Mouse (Mus musculus): ENCODE results near the gene Shmt1. TPM values are rescaled to one million over a fixed set of nuclear protein-coding genes. Genes with fewer than 3 reads are reported as not detected.

Gene Shmt1
- polyA plus RNA-seq, 1 experiment from 2014 or later, result 69.4 TPM

DNA sequence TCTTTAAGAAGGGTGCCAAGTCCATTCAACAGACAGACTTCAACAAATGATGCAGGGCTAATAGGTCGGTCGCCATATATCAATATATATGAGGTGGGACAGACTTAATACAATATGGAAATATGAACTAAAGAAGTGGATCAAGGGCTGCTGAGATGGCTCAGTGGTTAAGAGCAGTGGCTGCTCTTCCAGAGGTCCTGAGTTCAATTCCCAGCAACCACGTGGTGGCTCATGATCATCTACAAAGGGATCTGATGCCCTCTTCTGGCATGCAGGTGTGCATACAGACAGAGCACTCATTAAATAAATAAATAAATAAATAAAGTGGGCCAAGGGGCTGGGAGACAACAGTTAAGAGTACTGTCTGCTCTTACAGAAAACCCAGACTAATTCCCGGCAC is 39.4 kb downstream of the Shmt1 start:
- WGBS, result 79% methylated on average over 4 of the region's 4 CpGs
- Histone ChIP-seq H3K4me2 (ENCODE audit: low read depth, severe bottlenecking) (no peak overlapping the region), H3K4me3 (ENCODE audit: low read depth, low read length) (no peak overlapping the region), H3K4me1 (ENCODE audit: control insufficient read depth, insufficient read depth, low read length) (peaks cover 8% of the 10 kb centered on the region), H3K36me3 (ENCODE audit: control insufficient read depth, insufficient read depth, low read length) (no peaks in the 10 kb centered on the region), H3K9me3 (ENCODE audit: control insufficient read depth, low read length) (no peaks in the 10 kb centered on the region), H3K27me3 (ENCODE audit: control insufficient read depth, insufficient read depth, low read length) (no peaks in the 10 kb centered on the region), H3K27ac (replicated peaks; ENCODE audit: low read depth, low read length) (no peak overlapping the region), H3K9ac (ENCODE audit: low read length) (no peak overlapping the region)
- no peak for ATAC-seq (ENCODE audit: insufficient number of reproducible peaks, low FRiP score, low TSS enrichment, low read depth)
- no peak for DNase-seq (ENCODE audit: low spot score)

DNA sequence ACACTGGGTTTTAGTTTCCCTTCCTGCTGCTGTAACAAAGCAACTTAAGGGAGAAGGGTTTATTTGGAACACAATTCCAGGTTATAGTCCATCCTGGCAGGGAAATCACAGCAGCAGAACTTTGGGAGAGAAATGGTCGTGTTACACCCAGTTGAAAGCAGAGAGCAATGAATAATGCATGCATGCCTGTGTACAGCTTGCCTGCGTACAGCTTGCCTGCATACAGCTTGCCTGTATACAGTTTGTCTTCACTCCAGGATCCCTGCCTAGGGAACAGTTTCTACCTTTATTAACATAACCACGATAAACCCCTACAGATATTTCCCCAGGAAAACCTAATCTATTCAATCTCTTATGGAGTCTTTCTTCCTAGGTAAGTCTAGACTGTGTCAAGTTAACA is 40.7 kb downstream of the Shmt1 start:
- Histone ChIP-seq H3K27me3 (ENCODE audit: control insufficient read depth, insufficient read depth, low read length) (no peaks in the 10 kb centered on the region), H3K4me3 (ENCODE audit: low read depth, low read length) (no peak overlapping the region), H3K9me3 (ENCODE audit: control insufficient read depth, low read length) (no peaks in the 10 kb centered on the region), H3K4me2 (ENCODE audit: low read depth, severe bottlenecking) (no peak overlapping the region), H3K9ac (ENCODE audit: low read length) (no peak overlapping the region), H3K36me3 (ENCODE audit: control insufficient read depth, insufficient read depth, low read length) (no peaks in the 10 kb centered on the region; the same call in 1 of the 2 replicates), H3K4me1 (ENCODE audit: control insufficient read depth, insufficient read depth, low read length) (peaks cover 6% of the 10 kb centered on the region), H3K27ac (replicated peaks; ENCODE audit: low read depth, low read length) (no peak overlapping the region)
- no peak for ATAC-seq (ENCODE audit: insufficient number of reproducible peaks, low FRiP score, low TSS enrichment, low read depth)
- DNase-seq (ENCODE audit: low spot score), result no peak
- WGBS, result 89% methylated on average over 3 of the region's 3 CpGs

DNA sequence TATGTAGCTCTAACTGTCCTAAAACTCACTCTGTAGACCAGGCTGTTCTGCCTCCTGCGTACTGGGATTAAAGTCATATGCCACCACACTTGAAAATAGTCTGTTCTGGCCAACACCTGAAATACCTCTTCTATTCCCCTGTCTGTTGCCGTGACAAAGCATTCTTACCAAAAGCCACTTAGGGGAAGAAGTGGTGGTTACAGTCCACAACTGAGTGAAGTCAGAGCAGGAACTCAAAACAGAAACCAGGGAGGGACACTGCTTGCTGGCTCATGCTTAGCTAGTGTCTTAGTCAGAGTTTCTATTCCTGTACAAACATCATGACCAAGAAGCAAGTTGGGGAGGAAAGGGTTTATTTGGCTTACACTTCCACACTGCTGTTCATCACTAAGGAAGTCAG is 42.2 kb downstream of the Shmt1 start:
- H3K4me3 ChIP-seq (ENCODE audit: low read depth, low read length), result no peak overlapping the region
- DNase-seq (ENCODE audit: low spot score) (no peak), ATAC-seq (ENCODE audit: insufficient number of reproducible peaks, low FRiP score, low TSS enrichment, low read depth) (no peak)
- H3K27me3 ChIP-seq (ENCODE audit: control insufficient read depth, insufficient read depth, low read length), result no peaks in the 10 kb centered on the region
- H3K36me3 ChIP-seq (ENCODE audit: control insufficient read depth, insufficient read depth, low read length), result peaks cover 2% of the 10 kb centered on the region; the same call in 1 of the 2 replicates
- H3K27ac ChIP-seq (replicated peaks; ENCODE audit: low read depth, low read length), result no peak overlapping the region
- 88% methylated on average over 2 of the region's 2 CpGs for WGBS
- H3K4me2 ChIP-seq (ENCODE audit: low read depth, severe bottlenecking), result no peak overlapping the region
- H3K4me1 ChIP-seq (ENCODE audit: control insufficient read depth, insufficient read depth, low read length), result no peaks in the 10 kb centered on the region
- no peak overlapping the region for H3K9ac ChIP-seq (ENCODE audit: low read length)
- H3K9me3 ChIP-seq (ENCODE audit: control insufficient read depth, low read length), result no peaks in the 10 kb centered on the region

DNA sequence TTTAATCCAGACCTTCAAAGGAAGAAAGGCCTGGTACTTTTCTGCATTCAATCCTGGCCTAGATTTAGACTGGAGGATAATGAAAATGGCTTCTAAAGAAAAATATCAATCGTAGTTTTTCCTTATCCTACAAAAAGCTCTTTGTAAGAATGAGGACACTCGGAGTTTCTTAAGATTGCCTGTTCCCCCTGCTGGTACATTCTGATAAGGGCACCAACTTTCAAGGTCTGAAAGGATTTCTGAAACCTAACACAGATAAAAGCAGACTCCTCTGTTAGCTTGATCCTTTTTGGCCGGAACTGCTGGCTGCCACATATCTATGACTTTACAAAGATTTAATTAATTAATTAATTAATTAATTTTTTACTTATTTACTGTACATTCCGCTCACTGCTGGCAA is 44.5 kb downstream of the Shmt1 start:
- H3K36me3 ChIP-seq (ENCODE audit: control insufficient read depth, insufficient read depth, low read length), result peaks cover 2% of the 10 kb centered on the region; the same call in 1 of the 2 replicates
- WGBS, result 89% methylated on average over 4 of the region's 4 CpGs
- H3K4me1 ChIP-seq (ENCODE audit: control insufficient read depth, insufficient read depth, low read length), result no peaks in the 10 kb centered on the region
- ATAC-seq (ENCODE audit: insufficient number of reproducible peaks, low FRiP score, low TSS enrichment, low read depth) (no peak), DNase-seq (ENCODE audit: low spot score) (no peak)
- no peak overlapping the region for H3K4me2 ChIP-seq (ENCODE audit: low read depth, severe bottlenecking)
- H3K27me3 ChIP-seq (ENCODE audit: control insufficient read depth, insufficient read depth, low read length), result no peaks in the 10 kb centered on the region
- H3K4me3 ChIP-seq (ENCODE audit: low read depth, low read length), result no peak overlapping the region
- no peaks in the 10 kb centered on the region for H3K9me3 ChIP-seq (ENCODE audit: control insufficient read depth, low read length)
- H3K27ac ChIP-seq (replicated peaks; ENCODE audit: low read depth, low read length), result no peak overlapping the region
- H3K9ac ChIP-seq (ENCODE audit: low read length), result no peak overlapping the region

DNA sequence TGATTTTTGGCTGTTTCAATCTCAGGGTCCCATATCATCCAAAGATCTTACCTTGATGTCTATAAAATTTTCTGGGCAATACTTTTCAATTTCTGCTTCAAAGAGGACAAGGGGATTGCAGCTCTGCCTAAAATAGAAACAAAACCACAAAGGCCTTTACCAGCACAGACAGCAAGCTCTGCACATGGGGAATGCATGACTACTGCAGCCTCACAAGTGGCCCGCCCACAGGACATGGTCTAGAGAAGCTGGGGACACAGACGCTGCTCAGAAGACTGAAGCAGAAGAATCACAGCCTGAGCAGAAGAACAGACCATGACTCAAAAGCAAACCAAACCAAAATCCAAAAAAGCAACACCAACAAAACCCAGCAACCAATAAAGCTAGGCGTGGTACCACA is 49.8 kb downstream of the Shmt1 start:
- 92% methylated on average over 3 of the region's 3 CpGs for WGBS
- DNase-seq (ENCODE audit: low spot score), result no peak
- Histone ChIP-seq H3K36me3 (ENCODE audit: control insufficient read depth, insufficient read depth, low read length) (peaks cover 7% of the 10 kb centered on the region), H3K9ac (ENCODE audit: low read length) (no peak overlapping the region), H3K9me3 (ENCODE audit: control insufficient read depth, low read length) (no peaks in the 10 kb centered on the region), H3K4me3 (ENCODE audit: low read depth, low read length) (no peak overlapping the region), H3K4me2 (ENCODE audit: low read depth, severe bottlenecking) (no peak overlapping the region), H3K27ac (replicated peaks; ENCODE audit: low read depth, low read length) (no peak overlapping the region), H3K27me3 (ENCODE audit: control insufficient read depth, insufficient read depth, low read length) (no peaks in the 10 kb centered on the region), H3K4me1 (ENCODE audit: control insufficient read depth, insufficient read depth, low read length) (no peaks in the 10 kb centered on the region)
- no peak for ATAC-seq (ENCODE audit: insufficient number of reproducible peaks, low FRiP score, low TSS enrichment, low read depth)

DNA sequence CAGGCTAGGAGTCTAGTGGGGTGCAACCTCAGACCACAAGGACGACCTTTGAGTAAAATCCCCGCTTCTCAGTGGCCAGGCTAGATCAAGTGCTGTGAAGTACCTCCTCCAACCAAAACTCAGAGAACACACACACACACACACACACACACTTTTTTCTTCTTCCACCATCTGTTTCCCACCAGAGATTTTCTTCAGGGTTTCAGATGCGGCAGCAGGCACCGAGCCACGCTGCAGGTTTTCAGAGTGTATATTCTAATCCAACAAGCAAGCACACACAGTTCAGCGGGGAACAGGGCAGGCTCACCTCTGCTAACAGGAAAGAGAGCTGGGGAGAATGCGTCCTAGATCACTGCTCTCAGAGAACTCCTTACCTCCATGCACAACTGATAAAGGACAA is 55.9 kb downstream of the Shmt1 start:
- Histone ChIP-seq H3K27me3 (ENCODE audit: control insufficient read depth, insufficient read depth, low read length) (no peaks in the 10 kb centered on the region), H3K27ac (replicated peaks; ENCODE audit: low read depth, low read length) (no peak overlapping the region), H3K36me3 (ENCODE audit: control insufficient read depth, insufficient read depth, low read length) (peaks cover 21% of the 10 kb centered on the region), H3K4me1 (ENCODE audit: control insufficient read depth, insufficient read depth, low read length) (no peaks in the 10 kb centered on the region), H3K9ac (ENCODE audit: low read length) (no peak overlapping the region), H3K9me3 (ENCODE audit: control insufficient read depth, low read length) (no peaks in the 10 kb centered on the region), H3K4me3 (ENCODE audit: low read depth, low read length) (no peak overlapping the region), H3K4me2 (ENCODE audit: low read depth, severe bottlenecking) (no peak overlapping the region)
- DNase-seq (ENCODE audit: low spot score) (no peak), ATAC-seq (ENCODE audit: insufficient number of reproducible peaks, low FRiP score, low TSS enrichment, low read depth) (no peak)
- 94% methylated on average over 7 of the region's 7 CpGs for WGBS

DNA sequence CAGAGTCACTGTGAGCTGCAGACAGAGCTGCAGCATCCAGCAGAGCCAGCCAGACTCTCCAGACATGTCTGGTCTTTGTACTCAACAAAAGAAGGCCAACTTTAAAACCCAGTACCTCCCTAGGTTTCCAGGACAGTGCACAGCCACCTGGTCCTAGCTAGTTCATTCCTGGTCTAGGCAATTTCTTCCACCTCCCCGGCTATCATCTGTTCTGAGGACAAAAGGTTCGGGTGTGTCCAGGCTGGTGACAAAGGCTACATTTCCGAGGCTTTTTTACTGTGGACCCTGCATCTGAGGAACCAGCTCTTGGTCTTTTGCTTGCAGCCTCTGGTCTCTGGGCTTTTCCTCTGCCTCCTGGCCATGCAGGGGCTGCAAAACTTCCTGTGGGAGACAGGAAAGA is 71.2 kb downstream of the Shmt1 start:
- no peaks in the 10 kb centered on the region for H3K4me1 ChIP-seq (ENCODE audit: control insufficient read depth, insufficient read depth, low read length)
- H3K9me3 ChIP-seq (ENCODE audit: control insufficient read depth, low read length), result no peaks in the 10 kb centered on the region
- DNase-seq (ENCODE audit: low spot score) (no peak), ATAC-seq (ENCODE audit: insufficient number of reproducible peaks, low FRiP score, low TSS enrichment, low read depth) (no peak)
- H3K4me3 ChIP-seq (ENCODE audit: low read depth, low read length), result no peak overlapping the region
- H3K27ac ChIP-seq (replicated peaks; ENCODE audit: low read depth, low read length), result no peak overlapping the region
- no peaks in the 10 kb centered on the region for H3K27me3 ChIP-seq (ENCODE audit: control insufficient read depth, insufficient read depth, low read length)
- H3K9ac ChIP-seq (ENCODE audit: low read length), result no peak overlapping the region
- H3K4me2 ChIP-seq (ENCODE audit: low read depth, severe bottlenecking), result no peak overlapping the region
- WGBS, result 83% methylated on average over 3 of the region's 3 CpGs
- H3K36me3 ChIP-seq (ENCODE audit: control insufficient read depth, insufficient read depth, low read length), result peaks cover 19% of the 10 kb centered on the region

Other genes starting within 250 kb of the Shmt1 start
- gene Llgl1, start 112.0 kb downstream of the Shmt1 start, polyA plus RNA-seq (2014; fragmentation: Nextera tagmentation; extraction: Ambion mirVana), result 98.5 and 102 TPM in 2 replicates
- gene Flii, start 84.5 kb downstream of the Shmt1 start, polyA plus RNA-seq (2014; fragmentation: Nextera tagmentation; extraction: Ambion mirVana), result 60.0 and 65.5 TPM in 2 replicates
- gene Mief2, start 83.3 kb downstream of the Shmt1 start, polyA plus RNA-seq (2014; fragmentation: Nextera tagmentation; extraction: Ambion mirVana), result 15.0 and 15.6 TPM in 2 replicates
- 20.8 and 26.5 TPM in 2 replicates for gene Top3a, start 34.4 kb downstream of the Shmt1 start, polyA plus RNA-seq (2014; fragmentation: Nextera tagmentation; extraction: Ambion mirVana)
- 9.0 and 9.2 TPM in 2 replicates for gene Smcr8, start 34.2 kb downstream of the Shmt1 start, polyA plus RNA-seq (2014; fragmentation: Nextera tagmentation; extraction: Ambion mirVana)
- 25.2 and 26.1 TPM in 2 replicates for gene Dhrs7b, start 18.9 kb upstream of the Shmt1 start, polyA plus RNA-seq (2014; fragmentation: Nextera tagmentation; extraction: Ambion mirVana)
- 66.0 and 74.5 TPM in 2 replicates for gene Tmem11, start 67.6 kb upstream of the Shmt1 start, polyA plus RNA-seq (2014; fragmentation: Nextera tagmentation; extraction: Ambion mirVana)
- 16.1 and 18.3 TPM in 2 replicates for gene Natd1, start 103.0 kb upstream of the Shmt1 start, polyA plus RNA-seq (2014; fragmentation: Nextera tagmentation; extraction: Ambion mirVana)
- 66.4 and 78.5 TPM in 2 replicates for gene Map2k3, start 120.3 kb upstream of the Shmt1 start, polyA plus RNA-seq (2014; fragmentation: Nextera tagmentation; extraction: Ambion mirVana)
- gene Kcnj12, start 210.8 kb upstream of the Shmt1 start, polyA plus RNA-seq (2014; fragmentation: Nextera tagmentation; extraction: Ambion mirVana), result 0.08 TPM in 1 of 2 replicates, not detected in the other

All from limb, embryonic 11.5 days (tissue).